Mouse (Mus musculus) liver, embryonic 18 days (tissue): ENCODE data around the gene Kncn. TPM values are rescaled to one million over a fixed set of nuclear protein-coding genes. Genes with fewer than 3 reads are reported as not detected.

Experiments used
- polyA plus RNA-seq: library from polyadenylated mRNA; depleted of rRNA; stranded (reverse); fragments of >200 nt; gene quantifications from 2 replicates; pipeline ENCODE4 v1.2.3, GENCODE M21; 2012; rRNA removed

Kncn gene
- not detected in 2 replicates for polyA plus RNA-seq

DNA sequence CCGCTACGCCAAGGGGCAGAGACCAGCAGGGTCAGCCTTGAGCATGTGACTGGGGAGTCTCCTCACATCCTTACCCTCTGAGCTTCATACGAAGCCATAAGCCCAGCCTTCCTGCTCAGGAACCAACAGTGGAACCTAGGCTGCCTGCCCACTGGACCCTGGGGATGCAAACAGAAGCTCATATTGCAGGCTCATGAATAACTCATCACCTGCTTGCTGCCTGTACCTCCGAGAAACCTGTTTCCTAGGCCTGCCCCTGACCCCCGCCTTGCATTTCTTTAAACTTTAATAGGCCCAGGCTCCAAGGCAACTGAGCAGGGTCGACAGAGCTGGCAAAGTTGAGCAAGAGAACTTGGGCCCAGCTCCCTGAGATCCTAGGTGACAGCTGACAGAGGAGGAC, at the start of gene Kncn:
Gene Kncn (plus strand): TSS at position 379 of the 400 bp plus-strand sequence.

DNA sequence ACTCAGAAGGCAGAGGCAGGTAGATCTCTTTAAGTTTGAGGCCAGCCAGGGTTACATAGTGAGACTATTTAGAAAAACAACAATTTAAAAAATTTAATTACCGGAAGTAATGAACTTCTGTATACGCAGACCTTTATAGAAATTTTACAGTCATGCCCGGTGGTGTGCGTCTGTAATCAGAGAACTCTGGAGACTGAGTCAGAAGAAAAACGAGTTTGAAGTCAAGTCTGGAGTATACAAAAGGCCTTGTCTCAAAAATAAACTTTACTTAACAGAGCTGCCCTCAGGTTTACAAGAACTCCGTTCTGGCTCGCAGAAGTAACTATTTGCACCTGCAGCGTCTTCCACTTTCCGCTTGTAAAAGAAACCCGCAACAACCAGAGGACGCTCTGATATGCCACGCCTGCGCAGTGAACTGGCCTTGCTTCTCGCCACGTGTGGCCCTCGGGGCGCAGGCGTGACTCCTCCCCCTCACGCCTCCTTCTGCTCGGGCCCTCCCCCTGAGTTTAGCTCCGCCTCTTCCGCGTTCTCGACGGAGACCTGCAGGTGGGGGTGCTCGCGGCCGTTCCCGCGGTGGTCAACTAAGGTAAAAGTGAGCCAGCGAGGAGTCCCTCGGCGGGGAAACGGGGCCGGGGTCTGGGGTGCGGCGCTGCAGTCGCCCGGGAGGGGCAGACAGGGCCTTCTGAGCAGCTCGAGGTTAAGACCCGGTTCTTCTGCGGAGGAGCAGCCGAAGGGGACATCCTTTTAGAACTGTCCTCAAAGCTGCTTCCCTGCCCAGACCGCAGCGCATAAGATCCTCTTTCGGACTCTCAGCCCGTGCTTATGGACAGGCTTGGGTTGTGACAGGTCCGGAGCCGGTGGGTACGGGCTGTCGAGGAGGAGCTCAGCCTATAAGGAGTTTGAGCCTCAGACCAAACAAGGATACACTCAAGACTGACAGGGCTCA, 45.2 kb upstream of the Kncn start, which contains the start of gene Mknk1:
Gene Mknk1 (plus strand): TSS at position 503 of the 946 bp plus-strand sequence.

DNA sequence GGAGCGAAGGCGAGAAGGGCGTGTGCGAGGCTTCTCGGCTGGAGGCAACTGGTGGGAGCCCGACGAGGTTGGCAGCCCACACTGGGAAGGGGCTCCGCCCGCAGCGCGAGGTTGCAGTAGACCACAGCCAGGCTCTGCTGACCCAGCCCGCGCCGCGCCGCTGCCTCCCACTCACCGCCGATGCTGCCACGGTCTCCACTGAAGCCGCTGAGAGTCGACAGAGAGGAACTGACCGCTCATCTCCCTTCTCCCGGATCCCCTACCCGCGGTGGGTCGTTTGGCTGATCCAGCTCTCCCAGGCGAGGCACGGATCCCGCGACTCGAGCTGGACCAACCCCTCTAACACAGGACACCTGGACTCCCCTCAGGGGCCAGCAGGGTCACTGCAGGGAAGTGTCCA, 6.4 kb downstream of the Kncn start, which contains the start of gene 6430628N08Rik:
Gene 6430628N08Rik (plus strand): TSS at position 113 of the 400 bp plus-strand sequence.

Other genes starting within 250 kb of the Kncn start
- 8.3 and 8.7 TPM in 2 replicates for gene Cyp4b1, start 236.7 kb upstream of the Kncn start, polyA plus RNA-seq
- gene Efcab14, start 146.7 kb upstream of the Kncn start, polyA plus RNA-seq, result 7.0 and 7.2 TPM in 2 replicates
- 0.36 and 0.37 TPM in 2 replicates for gene Tex38, start 103.4 kb upstream of the Kncn start, polyA plus RNA-seq
- 9.2 and 11.0 TPM in 2 replicates for gene Atpaf1, start 99.6 kb upstream of the Kncn start, polyA plus RNA-seq
- gene Mob3c, start 56.3 kb upstream of the Kncn start, polyA plus RNA-seq, result 8.9 and 9.6 TPM in 2 replicates
- 48.5 and 49.7 TPM in 2 replicates for gene Mknk1, start 45.2 kb upstream of the Kncn start, polyA plus RNA-seq
- not detected in 2 replicates for gene 6430628N08Rik, start 6.3 kb downstream of the Kncn start, polyA plus RNA-seq
- gene Dmbx1, start 55.5 kb downstream of the Kncn start, polyA plus RNA-seq, result not detected in 2 replicates
- gene Faah, start 133.5 kb downstream of the Kncn start, polyA plus RNA-seq, result 23.5 TPM in 2 replicates
- gene Nsun4, start 169.5 kb downstream of the Kncn start, polyA plus RNA-seq, result 5.7 and 6.3 TPM in 2 replicates
- gene Uqcrh, start 190.7 kb downstream of the Kncn start, polyA plus RNA-seq, result 317 and 391 TPM in 2 replicates
- 15.1 and 15.8 TPM in 2 replicates for gene Lrrc41, start 190.9 kb downstream of the Kncn start, polyA plus RNA-seq
- gene Rad54l, start 239.3 kb downstream of the Kncn start, polyA plus RNA-seq, result 6.9 and 7.1 TPM in 2 replicates
- 10.5 TPM in 2 replicates for gene Pomgnt1, start 239.4 kb downstream of the Kncn start, polyA plus RNA-seq